Mouse (Mus musculus) urinary bladder, adult 2 months (tissue): ENCODE measurements around the gene Prmt1. TPM values are rescaled to one million over a fixed set of nuclear protein-coding genes. Genes with fewer than 3 reads are reported as not detected.
A peak's percentile ranks its signal among the peaks of the same experiment; 100 is the strongest.

Source experiments
- DNase-seq: peaks from one replicate; pipeline ENCODE4 v3.0.0; 2022; ENCODE audit warnings: low spot score
- polyA plus RNA-seq: library from polyadenylated mRNA; depleted of rRNA; stranded (reverse); fragments of >200 nt; gene quantifications from 2 replicates; pipeline ENCODE4 v1.2.3, GENCODE M21; 2012

The Prmt1 gene
- polyA plus RNA-seq, 1 experiment: 244 TPM

- no peak for DNase-seq
Measured at GRCm38 (mm10) chr7:44978300-44978699, 8.1 kb downstream of the Prmt1 start.

- DNase-seq: no peak
Measured at GRCm38 (mm10) chr7:44975117-44975419, 11.3 kb downstream of the Prmt1 start.

- no peak for DNase-seq
Measured at GRCm38 (mm10) chr7:44974383-44975116, 11.8 kb downstream of the Prmt1 start, which contains the start of gene Cpt1c. Gene Cpt1c, minus strand, starts transcription at chr7:44974851.

GRCm38 (mm10) chr7:44973415-44974130 is 12.8 kb downstream of the Prmt1 start:
- no peak for DNase-seq

GRCm38 (mm10) chr7:44971142-44971541 is 15.2 kb downstream of the Prmt1 start:
- no peak for DNase-seq

- peak; percentile 61 for DNase-seq
Measured at GRCm38 (mm10) chr7:44970231-44970691, 16.1 kb downstream of the Prmt1 start.

GRCm38 (mm10) chr7:44966638-44967037 is 19.7 kb downstream of the Prmt1 start:
- DNase-seq: no peak

GRCm38 (mm10) chr7:44965975-44966374 is 20.4 kb downstream of the Prmt1 start:
- no peak for DNase-seq

- DNase-seq: no peak
Measured at GRCm38 (mm10) chr7:44964990-44965389, 21.4 kb downstream of the Prmt1 start.

GRCm38 (mm10) chr7:44962831-44963230 is 23.5 kb downstream of the Prmt1 start:
- DNase-seq: no peak

GRCm38 (mm10) chr7:44962337-44962736 is 24.0 kb downstream of the Prmt1 start:
- no peak for DNase-seq

GRCm38 (mm10) chr7:44960512-44960910 is 25.9 kb downstream of the Prmt1 start:
- no peak for DNase-seq

- DNase-seq: no peak
Measured at GRCm38 (mm10) chr7:44959874-44960511, 26.4 kb downstream of the Prmt1 start.

GRCm38 (mm10) chr7:44959281-44959680 is 27.1 kb downstream of the Prmt1 start:
- no peak for DNase-seq

GRCm38 (mm10) chr7:44958208-44958607 is 28.2 kb downstream of the Prmt1 start:
- DNase-seq: no peak

- DNase-seq: peak; percentile 34
Measured at GRCm38 (mm10) chr7:44957183-44957835, 29.1 kb downstream of the Prmt1 start.

- no peak for DNase-seq
Measured at GRCm38 (mm10) chr7:44956266-44956665, 30.1 kb downstream of the Prmt1 start.

- DNase-seq: no peak
Measured at GRCm38 (mm10) chr7:44955628-44956027, 30.7 kb downstream of the Prmt1 start.

- DNase-seq: no peak
Measured at GRCm38 (mm10) chr7:44954091-44954885, 32.1 kb downstream of the Prmt1 start.

- no peak for DNase-seq
Measured at GRCm38 (mm10) chr7:44953561-44953960, 32.8 kb downstream of the Prmt1 start.

- DNase-seq: peak; percentile 70
Measured at GRCm38 (mm10) chr7:44952611-44953306, 33.6 kb downstream of the Prmt1 start.
